Mouse (Mus musculus): ENCODE measurements at regions not wholly inside any gene's neighbourhood (a gene's known extent, or its start where the extent isn't known, plus 50 kb on each side); places are given as distances from the start of the nearest gene placed in this dataset.

GRCm38 (mm10) chr7:136345051-136345450, 549.4 kb upstream of the Mgmt start:
- TF ChIP-seq CTCF (IDR thresholded peaks at IDR 0.05) (no peak), EP300 (IDR thresholded peaks at IDR 0.05; ENCODE audit: insufficient read depth, low read depth, low read length) (no peak), POLR2A (IDR thresholded peaks at IDR 0.05; ENCODE audit: insufficient read depth, low read depth, low read length) (no peak)
